Mouse (Mus musculus): Measurements from ENCODE around the gene Fgd5. TPM values are rescaled to one million over a fixed set of nuclear protein-coding genes. Genes with fewer than 3 reads are reported as not detected.

The Fgd5 gene
- polyA plus RNA-seq, 1 experiment from 2014 or later = 6.2 TPM

DNA sequence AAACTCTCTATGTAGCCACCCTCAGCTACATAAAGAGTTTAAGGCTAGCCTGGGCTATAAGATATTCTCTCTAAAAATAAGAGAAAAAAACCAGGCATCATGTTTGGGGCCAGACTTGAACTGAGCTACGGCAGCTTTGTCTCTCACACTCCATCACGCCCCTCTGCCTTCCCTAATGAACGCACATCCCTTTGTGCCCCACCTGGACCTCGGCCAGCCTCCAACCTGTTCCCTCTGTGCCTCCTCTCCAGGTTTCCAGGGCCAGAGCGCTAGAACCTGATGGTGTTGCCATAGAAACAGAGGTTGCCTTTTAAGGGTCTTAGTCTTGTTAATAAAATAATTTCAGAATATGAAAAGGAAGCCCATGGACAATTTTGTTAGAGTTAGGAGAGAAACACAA, 37.2 kb downstream of the Fgd5 start:
- no peaks in the 10 kb centered on the region for H3K9me3 ChIP-seq (ENCODE audit: control insufficient read depth, low read length)
- ATAC-seq (ENCODE audit: insufficient read depth, low FRiP score, low TSS enrichment) (no peak), DNase-seq (ENCODE audit: low spot score) (no peak)
- no peak overlapping the region for H3K4me2 ChIP-seq (ENCODE audit: low read depth)
- 83% methylated on average over 5 of the region's 5 CpGs for WGBS
- no peaks in the 10 kb centered on the region for H3K4me1 ChIP-seq (ENCODE audit: control insufficient read depth, insufficient read depth, low read length)
- no peak overlapping the region for H3K4me3 ChIP-seq (ENCODE audit: low read depth, low read length)
- H3K27ac ChIP-seq (ENCODE audit: low read depth, low read length) = no peak overlapping the region
- H3K36me3 ChIP-seq (ENCODE audit: control insufficient read depth, insufficient read depth, low read length) = no peaks in the 10 kb centered on the region
- no peaks in the 10 kb centered on the region for H3K27me3 ChIP-seq (ENCODE audit: control insufficient read depth, insufficient read depth, low read length)
- H3K9ac ChIP-seq (ENCODE audit: low read length) = no peak overlapping the region

DNA sequence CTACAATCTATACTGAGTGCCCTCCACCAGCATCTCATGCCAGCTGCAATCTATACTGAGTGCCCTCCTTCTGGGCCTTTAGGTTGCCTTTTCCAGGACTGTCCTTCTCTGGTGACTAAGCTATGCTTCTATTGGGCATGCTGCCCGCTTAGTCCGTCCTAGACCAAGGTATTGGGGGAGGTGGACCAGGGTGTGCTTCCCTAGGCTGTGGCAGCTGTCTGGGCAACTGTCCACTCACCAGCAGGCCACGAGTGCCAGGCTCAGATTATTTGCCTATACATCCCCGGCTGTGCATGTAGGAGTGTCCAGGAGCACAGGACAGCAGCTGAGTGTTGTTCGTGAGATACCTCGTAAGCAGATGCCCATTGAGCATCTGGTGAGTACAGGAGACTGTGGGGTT, 38.1 kb downstream of the Fgd5 start:
- DNase-seq (ENCODE audit: low spot score) (no peak), ATAC-seq (ENCODE audit: insufficient read depth, low FRiP score, low TSS enrichment) (no peak)
- no peak overlapping the region for H3K4me2 ChIP-seq (ENCODE audit: low read depth)
- no peak overlapping the region for H3K9ac ChIP-seq (ENCODE audit: low read length)
- no peaks in the 10 kb centered on the region for H3K27me3 ChIP-seq (ENCODE audit: control insufficient read depth, insufficient read depth, low read length)
- 80% methylated on average over 6 of the region's 6 CpGs for WGBS
- no peak overlapping the region for H3K27ac ChIP-seq (ENCODE audit: low read depth, low read length)
- H3K9me3 ChIP-seq (ENCODE audit: control insufficient read depth, low read length) = no peaks in the 10 kb centered on the region
- no peaks in the 10 kb centered on the region for H3K4me1 ChIP-seq (ENCODE audit: control insufficient read depth, insufficient read depth, low read length)
- no peaks in the 10 kb centered on the region for H3K36me3 ChIP-seq (ENCODE audit: control insufficient read depth, insufficient read depth, low read length)
- no peak overlapping the region for H3K4me3 ChIP-seq (ENCODE audit: low read depth, low read length)

DNA sequence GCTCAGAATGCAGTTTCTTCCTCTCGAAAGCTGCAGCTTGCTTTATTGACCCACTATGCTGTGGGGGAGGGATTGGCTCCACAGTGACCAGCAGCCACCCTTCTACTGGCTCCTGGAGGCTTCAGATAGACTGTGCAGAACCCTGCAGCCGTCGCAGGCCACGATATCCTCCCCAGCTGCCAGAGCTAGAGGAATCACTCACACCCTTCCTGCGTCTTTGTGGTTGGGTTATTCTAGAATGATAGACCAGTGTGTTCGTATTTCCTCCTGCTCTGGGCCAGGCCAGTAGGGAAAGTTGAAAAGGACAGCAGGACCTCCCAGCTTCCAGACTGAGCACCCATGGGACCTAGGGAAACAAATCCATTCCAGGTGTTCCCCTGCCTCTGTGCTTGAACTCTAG, 39.7 kb downstream of the Fgd5 start:
- no peaks in the 10 kb centered on the region for H3K9me3 ChIP-seq (ENCODE audit: control insufficient read depth, low read length)
- no peak overlapping the region for H3K9ac ChIP-seq (ENCODE audit: low read length)
- DNase-seq (ENCODE audit: low spot score) (no peak), ATAC-seq (ENCODE audit: insufficient read depth, low FRiP score, low TSS enrichment) (no peak)
- H3K4me1 ChIP-seq (ENCODE audit: control insufficient read depth, insufficient read depth, low read length) = no peaks in the 10 kb centered on the region
- no peak overlapping the region for H3K27ac ChIP-seq (ENCODE audit: low read depth, low read length)
- H3K4me3 ChIP-seq (ENCODE audit: low read depth, low read length) = no peak overlapping the region
- H3K4me2 ChIP-seq (ENCODE audit: low read depth) = no peak overlapping the region
- WGBS = 75% methylated on average over 6 of the region's 6 CpGs
- H3K36me3 ChIP-seq (ENCODE audit: control insufficient read depth, insufficient read depth, low read length) = no peaks in the 10 kb centered on the region
- no peaks in the 10 kb centered on the region for H3K27me3 ChIP-seq (ENCODE audit: control insufficient read depth, insufficient read depth, low read length)

DNA sequence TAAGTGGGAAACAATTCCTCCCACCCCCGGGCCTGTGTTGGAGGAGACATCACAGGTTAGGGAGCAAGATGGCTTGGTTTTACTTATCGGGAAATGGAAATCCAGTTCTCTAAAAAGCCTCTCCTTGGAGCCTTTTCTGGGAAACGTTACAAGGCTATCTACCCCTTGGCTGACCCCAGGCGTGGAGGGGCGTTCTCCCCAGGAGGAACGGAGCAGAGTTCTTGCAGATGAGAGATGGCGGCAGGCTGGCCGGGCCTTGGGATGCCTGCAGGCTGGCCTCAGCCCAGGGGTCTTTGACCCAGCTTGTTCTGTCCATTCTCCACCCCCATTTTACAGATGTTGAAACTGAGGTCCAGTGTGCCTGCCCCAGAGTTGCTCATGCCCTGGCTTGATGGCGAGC, 42.4 kb downstream of the Fgd5 start:
- Histone ChIP-seq H3K9me3 (ENCODE audit: control insufficient read depth, low read length) (no peaks in the 10 kb centered on the region), H3K27ac (ENCODE audit: low read depth, low read length) (no peak overlapping the region), H3K4me2 (ENCODE audit: low read depth) (no peak overlapping the region), H3K4me3 (ENCODE audit: low read depth, low read length) (no peak overlapping the region), H3K36me3 (ENCODE audit: control insufficient read depth, insufficient read depth, low read length) (no peaks in the 10 kb centered on the region), H3K9ac (ENCODE audit: low read length) (no peak overlapping the region), H3K4me1 (ENCODE audit: control insufficient read depth, insufficient read depth, low read length) (no peaks in the 10 kb centered on the region), H3K27me3 (ENCODE audit: control insufficient read depth, insufficient read depth, low read length) (no peaks in the 10 kb centered on the region)
- DNase-seq (ENCODE audit: low spot score) = no peak
- WGBS = 89% methylated on average over 9 of the region's 9 CpGs
- ATAC-seq (ENCODE audit: insufficient read depth, low FRiP score, low TSS enrichment) = no peak

DNA sequence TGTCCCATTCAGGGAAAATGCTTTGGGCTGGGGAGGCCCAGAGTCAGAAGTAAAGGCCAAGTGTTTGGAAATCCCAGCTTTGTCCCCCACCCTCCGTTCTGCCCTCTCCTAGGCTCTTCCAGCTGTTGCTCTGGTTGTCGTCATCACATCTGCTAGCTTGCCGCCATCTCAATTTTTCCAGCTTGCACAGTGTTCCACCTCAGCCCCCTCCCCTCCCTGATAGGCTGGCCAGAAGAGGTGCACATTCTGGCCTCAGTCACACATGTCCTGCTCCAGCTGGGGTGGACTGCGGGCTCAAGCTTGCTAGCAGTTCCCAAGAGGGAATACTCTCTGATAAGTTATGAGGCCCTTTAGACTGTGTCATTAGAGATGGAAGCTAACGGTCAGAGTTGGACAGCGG, 42.8 kb downstream of the Fgd5 start:
- Histone ChIP-seq H3K4me3 (ENCODE audit: low read depth, low read length) (no peak overlapping the region), H3K9ac (ENCODE audit: low read length) (no peak overlapping the region), H3K4me1 (ENCODE audit: control insufficient read depth, insufficient read depth, low read length) (no peaks in the 10 kb centered on the region), H3K27ac (ENCODE audit: low read depth, low read length) (no peak overlapping the region), H3K9me3 (ENCODE audit: control insufficient read depth, low read length) (no peaks in the 10 kb centered on the region), H3K27me3 (ENCODE audit: control insufficient read depth, insufficient read depth, low read length) (no peaks in the 10 kb centered on the region), H3K36me3 (ENCODE audit: control insufficient read depth, insufficient read depth, low read length) (no peaks in the 10 kb centered on the region), H3K4me2 (ENCODE audit: low read depth) (no peak overlapping the region)
- DNase-seq (ENCODE audit: low spot score) (no peak), ATAC-seq (ENCODE audit: insufficient read depth, low FRiP score, low TSS enrichment) (no peak)
- WGBS = 75% methylated on average over 6 of the region's 6 CpGs

DNA sequence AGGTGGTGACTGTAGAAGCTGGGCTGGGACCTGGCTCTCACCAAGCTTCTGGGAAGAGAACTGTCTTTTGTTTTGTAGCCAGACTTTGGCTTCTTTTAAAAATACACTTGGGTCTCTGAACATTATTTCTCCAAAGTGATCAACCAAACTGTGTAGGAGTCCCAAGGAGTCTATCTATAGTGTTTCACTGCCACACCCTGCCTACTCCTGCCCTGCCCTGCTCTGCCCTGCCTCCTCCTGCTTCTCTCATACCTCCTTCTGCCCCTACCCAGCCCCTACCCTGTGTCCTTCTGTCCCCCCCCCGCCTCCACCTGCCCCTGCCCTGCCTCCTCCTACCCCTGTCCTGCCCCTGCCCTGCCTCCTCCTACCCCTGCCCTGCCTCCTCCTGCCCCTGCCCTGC, 46.6 kb downstream of the Fgd5 start:
- no peaks in the 10 kb centered on the region for H3K4me1 ChIP-seq (ENCODE audit: control insufficient read depth, insufficient read depth, low read length)
- H3K4me3 ChIP-seq (ENCODE audit: low read depth, low read length) = no peak overlapping the region
- H3K27ac ChIP-seq (ENCODE audit: low read depth, low read length) = no peak overlapping the region
- H3K9me3 ChIP-seq (ENCODE audit: control insufficient read depth, low read length) = no peaks in the 10 kb centered on the region
- 71% methylated on average over 1 of the region's 1 CpGs for WGBS
- DNase-seq (ENCODE audit: low spot score) (no peak), ATAC-seq (ENCODE audit: insufficient read depth, low FRiP score, low TSS enrichment) (no peak)
- no peaks in the 10 kb centered on the region for H3K27me3 ChIP-seq (ENCODE audit: control insufficient read depth, insufficient read depth, low read length)
- no peaks in the 10 kb centered on the region for H3K36me3 ChIP-seq (ENCODE audit: control insufficient read depth, insufficient read depth, low read length)
- H3K4me2 ChIP-seq (ENCODE audit: low read depth) = no peak overlapping the region
- no peak overlapping the region for H3K9ac ChIP-seq (ENCODE audit: low read length)

DNA sequence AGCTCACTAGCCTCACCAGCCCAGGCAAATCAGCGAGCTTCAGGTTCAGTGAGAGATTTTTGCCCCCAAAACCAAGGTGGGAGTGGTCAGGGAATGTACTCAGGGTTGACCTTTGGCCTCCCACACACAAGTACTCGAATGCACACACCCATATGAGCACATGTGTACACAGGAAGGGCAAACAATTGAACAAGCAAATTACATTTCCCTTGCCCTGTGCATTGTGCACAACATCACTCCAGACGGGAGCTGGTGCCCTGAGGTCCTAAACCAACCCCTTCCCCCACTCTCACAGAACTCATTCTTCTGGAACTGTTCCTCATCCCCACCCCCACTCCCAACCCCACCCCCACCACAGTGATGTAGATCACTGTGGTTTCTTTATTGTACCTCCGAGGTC, 48.7 kb downstream of the Fgd5 start:
- no peak for ATAC-seq (ENCODE audit: insufficient read depth, low FRiP score, low TSS enrichment)
- H3K36me3 ChIP-seq (ENCODE audit: control insufficient read depth, insufficient read depth, low read length) = no peaks in the 10 kb centered on the region
- H3K9me3 ChIP-seq (ENCODE audit: control insufficient read depth, low read length) = no peaks in the 10 kb centered on the region
- no peak overlapping the region for H3K4me3 ChIP-seq (ENCODE audit: low read depth, low read length)
- DNase-seq (ENCODE audit: low spot score) = no peak
- no peaks in the 10 kb centered on the region for H3K27me3 ChIP-seq (ENCODE audit: control insufficient read depth, insufficient read depth, low read length)
- 76% methylated on average over 4 of the region's 4 CpGs for WGBS
- H3K27ac ChIP-seq (ENCODE audit: low read depth, low read length) = no peak overlapping the region
- no peaks in the 10 kb centered on the region for H3K4me1 ChIP-seq (ENCODE audit: control insufficient read depth, insufficient read depth, low read length)
- H3K9ac ChIP-seq (ENCODE audit: low read length) = no peak overlapping the region
- H3K4me2 ChIP-seq (ENCODE audit: low read depth) = no peak overlapping the region

DNA sequence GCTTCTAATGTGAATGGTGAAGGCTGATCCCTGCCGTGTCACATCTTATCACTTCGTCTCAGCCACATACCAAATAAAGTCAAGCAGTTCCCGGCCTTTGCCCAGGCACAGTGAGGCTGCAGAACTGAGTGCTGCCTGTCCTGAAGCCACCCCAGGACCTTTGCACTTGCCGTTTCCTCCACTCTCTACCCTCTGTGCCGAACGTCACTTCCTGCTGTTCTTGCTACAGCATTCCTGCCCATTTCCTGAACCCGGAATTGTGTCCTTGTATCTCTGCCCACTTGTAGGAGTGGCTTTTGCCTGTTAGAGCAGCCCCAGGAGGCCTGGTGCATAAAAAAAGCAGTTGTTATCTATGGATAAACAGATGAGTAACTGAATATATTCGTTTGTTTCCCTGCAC, 52.0 kb downstream of the Fgd5 start:
- ATAC-seq (ENCODE audit: insufficient read depth, low FRiP score, low TSS enrichment) (no peak), DNase-seq (ENCODE audit: low spot score) (no peak)
- Histone ChIP-seq H3K27me3 (ENCODE audit: control insufficient read depth, insufficient read depth, low read length) (no peaks in the 10 kb centered on the region), H3K4me2 (ENCODE audit: low read depth) (no peak overlapping the region), H3K4me1 (ENCODE audit: control insufficient read depth, insufficient read depth, low read length) (no peaks in the 10 kb centered on the region; the same call in 1 of the 2 replicates), H3K9ac (ENCODE audit: low read length) (no peak overlapping the region), H3K27ac (ENCODE audit: low read depth, low read length) (no peak overlapping the region), H3K36me3 (ENCODE audit: control insufficient read depth, insufficient read depth, low read length) (no peaks in the 10 kb centered on the region), H3K4me3 (ENCODE audit: low read depth, low read length) (no peak overlapping the region), H3K9me3 (ENCODE audit: control insufficient read depth, low read length) (no peaks in the 10 kb centered on the region)
- WGBS = 84% methylated on average over 8 of the region's 8 CpGs

DNA sequence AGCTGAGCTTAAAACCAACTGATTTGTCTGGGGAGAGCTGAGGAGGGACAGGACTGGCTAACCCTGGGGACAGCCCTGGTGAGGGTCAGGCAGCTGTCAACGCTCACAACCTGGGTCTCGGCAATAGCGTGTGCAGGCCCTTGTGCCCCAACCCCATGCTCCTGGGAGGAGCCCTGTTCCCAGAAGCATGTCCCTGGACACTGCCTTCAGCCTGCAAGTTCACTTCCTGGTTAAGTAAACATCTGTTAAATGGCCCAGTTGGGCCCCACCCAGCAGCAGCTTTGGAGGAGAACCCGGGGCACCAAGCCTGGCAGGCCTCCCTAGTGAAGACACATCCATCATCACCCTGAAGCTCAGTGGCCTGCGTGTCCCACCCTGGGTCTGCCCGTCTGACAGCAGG, 56.0 kb downstream of the Fgd5 start:
- Histone ChIP-seq H3K27ac (ENCODE audit: low read depth, low read length) (no peak overlapping the region), H3K27me3 (ENCODE audit: control insufficient read depth, insufficient read depth, low read length) (no peaks in the 10 kb centered on the region), H3K9me3 (ENCODE audit: control insufficient read depth, low read length) (no peaks in the 10 kb centered on the region), H3K4me1 (ENCODE audit: control insufficient read depth, insufficient read depth, low read length) (no peaks in the 10 kb centered on the region; the same call in 1 of the 2 replicates), H3K36me3 (ENCODE audit: control insufficient read depth, insufficient read depth, low read length) (no peaks in the 10 kb centered on the region), H3K9ac (ENCODE audit: low read length) (no peak overlapping the region), H3K4me2 (ENCODE audit: low read depth) (no peak overlapping the region), H3K4me3 (ENCODE audit: low read depth, low read length) (no peak overlapping the region)
- WGBS = 55% methylated on average over 6 of the region's 6 CpGs
- ATAC-seq (ENCODE audit: insufficient read depth, low FRiP score, low TSS enrichment) (no peak), DNase-seq (ENCODE audit: low spot score) (no peak)

All from neural tube, embryonic 11.5 days (tissue).